Mouse (Mus musculus) left cerebral cortex, adult 2 months (tissue): ENCODE measurements at regions not wholly inside any gene's neighbourhood (a gene's known extent, or its start where the extent isn't known, plus 50 kb on each side); places are given as distances from the start of the nearest gene placed in this dataset.
"Not testable (repeated sequence)": the region's sequence is repeated elsewhere in the genome, so short reads cannot be mapped to it uniquely, and the experiment has no call there.

Experiments
- DNase-seq, 2 experiments: peaks; one replicate each; pipeline ENCODE4 v3.0.0; 2021 to 2022; ENCODE audit warnings: low spot score in 2 of 2, mixed read lengths in 1 of 2; ENCODE audit errors: extremely low spot score in 1 of 2
- H3K27ac ChIP-seq: fragments of 200-600 bp; 2 replicates; pipeline ENCODE4 v1.8.1; 2022
- H3K4me3 ChIP-seq: fragments of 200-600 bp; 2 replicates; pipeline ENCODE4 v1.8.1; 2022
- CTCF ChIP-seq: fragments of 200-600 bp; IDR thresholded peaks from 2 replicates; pipeline ENCODE4 v1.8.1; 2022; ENCODE audit warnings: antibody characterized with exemption, mild to moderate bottlenecking, moderate library complexity
- intact Hi-C: fragments of 180-260 bp; cut with DNase I; formaldehyde crosslinking; loops from one replicate; pipeline ENCODE4 v1.15.1; 2025

DNA sequence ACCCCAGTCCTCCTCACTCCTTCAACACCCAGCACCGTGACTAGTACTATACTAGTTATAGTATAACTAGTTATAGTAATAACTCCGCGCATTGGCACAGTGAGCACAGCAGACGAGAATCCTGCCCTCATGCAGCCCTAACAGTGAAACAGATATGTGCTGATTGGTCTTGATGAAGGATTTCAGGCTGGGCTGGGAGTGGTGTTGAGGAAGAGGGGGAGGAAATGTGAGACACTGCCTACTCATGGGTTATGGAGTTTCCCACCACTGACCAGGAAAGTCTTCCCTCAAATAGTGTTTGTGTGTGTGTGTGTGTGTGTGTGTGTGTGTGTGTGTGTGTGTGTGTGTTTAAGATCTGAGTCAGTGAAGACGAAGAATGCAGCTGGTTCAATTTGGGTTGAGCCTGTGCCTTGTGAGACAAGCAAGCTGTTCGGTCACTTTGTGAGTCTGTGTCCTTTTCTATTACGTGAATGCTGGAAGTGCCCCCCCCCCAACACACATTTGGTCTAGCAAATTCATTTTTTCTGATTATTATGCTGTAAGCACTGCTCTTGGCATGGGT lies 185.9 kb upstream of the Kit start:
- no peak for TF ChIP-seq CTCF
- Histone ChIP-seq H3K27ac (no peak overlapping the region), H3K4me3 (no peak overlapping the region)
- DNase-seq, result no peak
- intact Hi-C loops, result no loop called here

DNA sequence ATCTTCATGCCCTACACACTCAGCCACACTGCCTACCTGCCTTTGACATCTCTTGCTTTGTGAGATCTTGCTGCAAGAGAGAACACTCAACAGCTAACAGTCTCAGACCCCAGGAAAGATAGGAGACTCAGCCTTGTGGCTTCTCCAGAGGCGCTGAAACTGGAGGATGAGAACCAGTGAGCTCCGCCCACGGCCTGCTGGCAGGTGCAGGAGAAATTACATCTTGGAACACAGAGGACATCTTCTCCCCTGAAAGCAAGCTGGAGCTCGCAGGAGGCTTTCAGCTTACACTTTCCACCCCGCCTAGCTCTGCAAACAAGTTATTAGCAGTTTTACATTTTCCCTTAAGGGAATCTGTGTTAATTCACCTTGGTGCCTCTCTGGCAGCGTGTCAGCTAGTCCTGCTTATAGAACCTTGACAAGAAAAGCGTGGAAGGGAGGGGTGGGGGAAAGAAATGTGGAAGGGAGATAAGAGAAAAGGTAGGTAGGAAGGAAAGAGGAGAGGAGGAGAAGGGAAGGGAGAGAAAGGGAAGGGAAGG lies 185.2 kb upstream of the Kit start:
- no peak for TF ChIP-seq CTCF
- H3K4me3 ChIP-seq, result no peak overlapping the region
- intact Hi-C loops, result no loop called here
- peak; percentile 34 to 38 for DNase-seq
- no peak overlapping the region for H3K27ac ChIP-seq

DNA sequence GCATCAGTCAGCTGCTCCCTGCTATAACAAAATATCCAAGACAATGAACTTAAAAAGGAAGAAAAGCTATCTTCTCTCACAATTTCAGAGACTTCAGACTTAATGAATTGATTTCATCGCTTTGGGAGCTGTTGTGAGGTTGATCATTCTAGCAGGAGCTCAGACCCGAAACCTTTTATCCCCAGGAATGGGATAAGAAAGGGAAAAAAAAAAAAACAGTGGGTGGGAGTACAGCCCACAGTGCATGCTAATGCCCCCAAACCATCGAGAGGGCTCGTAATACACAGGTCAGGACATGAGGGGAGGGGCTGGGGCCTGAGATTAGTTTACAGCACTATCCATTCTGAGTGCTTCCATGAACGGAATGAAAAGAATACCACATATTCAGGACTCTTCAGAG lies 175.9 kb upstream of the Kit start:
- no peak overlapping the region for H3K4me3 ChIP-seq
- no peak for TF ChIP-seq CTCF
- intact Hi-C loops, result no loop called here
- H3K27ac ChIP-seq, result no peak overlapping the region
- DNase-seq, result no peak

DNA sequence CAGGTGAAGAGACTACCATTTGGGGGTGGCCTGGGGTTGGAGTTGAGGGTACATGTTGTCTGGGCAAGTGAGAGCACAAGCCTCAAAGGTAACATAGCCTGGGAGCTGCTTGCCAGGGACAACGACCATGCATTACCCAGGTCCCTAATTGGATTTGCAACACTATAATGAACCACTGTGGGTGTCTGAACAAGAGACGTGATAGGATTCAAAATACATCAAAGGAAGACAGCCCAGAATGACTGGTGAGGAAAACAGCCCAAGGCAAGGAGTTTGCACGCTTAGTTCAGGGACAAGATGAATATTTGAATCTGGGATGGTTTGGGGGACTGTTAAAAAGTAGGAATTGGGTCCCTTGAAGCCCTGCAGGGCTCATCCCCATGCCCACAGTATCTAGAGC lies 173.0 kb upstream of the Kit start:
- intact Hi-C loops, result no loop called here
- TF ChIP-seq CTCF, result no peak
- no peak overlapping the region for H3K27ac ChIP-seq
- no peak overlapping the region for H3K4me3 ChIP-seq
- no peak for DNase-seq

DNA sequence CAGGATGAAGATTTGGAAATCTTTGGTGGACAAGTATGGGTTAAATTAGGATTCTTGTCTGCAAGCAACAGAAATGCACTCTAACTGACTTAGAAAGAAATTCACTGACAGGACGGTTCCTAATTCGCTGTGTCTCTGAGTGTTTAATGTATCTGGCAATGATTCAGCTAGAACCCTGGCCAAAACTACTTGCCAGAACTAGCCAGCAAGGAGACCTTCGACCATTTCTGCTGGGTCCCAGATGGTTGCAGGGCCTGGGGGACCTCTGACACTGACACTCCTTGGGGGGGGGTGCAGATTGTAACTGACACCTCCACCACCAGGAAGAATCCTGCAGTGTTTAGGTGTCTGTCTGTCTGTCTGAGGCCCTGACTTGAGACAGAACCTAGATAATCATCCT lies 172.1 kb upstream of the Kit start:
- intact Hi-C loops, result no loop called here
- no peak for TF ChIP-seq CTCF
- Histone ChIP-seq H3K27ac (no peak overlapping the region), H3K4me3 (no peak overlapping the region)
- no peak for DNase-seq

DNA sequence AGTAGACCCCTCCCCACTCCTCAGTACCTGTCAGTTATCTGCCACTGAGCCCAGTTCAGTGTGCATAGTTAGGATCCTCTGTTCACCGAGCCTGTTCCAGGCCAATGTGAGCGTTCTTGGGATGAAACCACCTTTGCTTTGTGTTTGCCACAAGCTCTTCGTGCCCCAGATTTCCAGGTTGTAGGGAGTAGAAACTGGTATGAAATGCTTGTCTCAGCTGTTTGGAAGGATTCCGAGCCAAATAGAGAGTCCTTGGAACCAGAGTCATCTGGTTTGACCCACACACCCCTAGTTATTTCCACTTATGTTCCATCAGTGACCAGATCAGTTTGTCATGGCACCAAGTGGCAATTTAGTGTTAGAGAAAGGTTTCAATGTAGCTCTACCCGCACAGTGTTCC lies 171.2 kb upstream of the Kit start:
- no peak for DNase-seq
- intact Hi-C loops, result no loop called here
- TF ChIP-seq CTCF, result no peak

DNA sequence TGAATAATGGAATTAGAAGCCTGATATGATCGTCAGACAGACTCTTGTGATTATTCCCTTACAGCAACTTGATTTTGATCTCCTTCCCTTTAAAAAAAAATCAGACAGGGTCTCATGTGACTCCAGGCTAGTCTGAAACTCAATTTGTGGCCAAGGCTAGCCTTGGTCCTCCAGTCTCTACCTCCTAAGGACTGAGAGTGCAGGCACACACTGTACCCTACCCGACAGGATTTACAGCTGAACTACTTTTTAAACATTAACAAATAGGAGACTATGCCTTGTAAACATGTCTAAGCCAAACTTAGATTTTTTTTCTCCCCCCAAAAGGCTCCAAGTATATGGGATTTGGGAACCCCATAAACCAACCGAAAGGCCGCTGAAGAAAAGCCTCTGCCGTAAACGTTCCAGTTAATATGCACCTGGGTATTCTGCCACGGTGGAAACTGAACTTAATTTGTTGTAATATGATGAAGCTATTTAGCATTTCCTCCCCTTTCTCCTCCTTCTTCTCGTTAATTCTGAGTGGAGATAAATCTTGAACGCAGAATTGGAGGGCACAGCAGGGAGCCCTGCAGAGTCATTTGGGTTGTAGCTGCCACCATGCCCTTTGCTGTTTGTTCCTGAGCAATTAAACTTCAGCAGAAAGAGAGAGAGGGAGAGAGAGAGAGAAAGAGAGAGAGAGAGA lies 170.0 kb upstream of the Kit start:
- Histone ChIP-seq H3K27ac (no peak overlapping the region), H3K4me3 (no peak overlapping the region)
- no peak for DNase-seq
- intact Hi-C loops, result no loop called here
- no peak for TF ChIP-seq CTCF

More for the DNA sequence above, 171.2 kb upstream of the Kit start:
- no peak overlapping the region for H3K4me3 ChIP-seq
- no peak overlapping the region for H3K27ac ChIP-seq

DNA sequence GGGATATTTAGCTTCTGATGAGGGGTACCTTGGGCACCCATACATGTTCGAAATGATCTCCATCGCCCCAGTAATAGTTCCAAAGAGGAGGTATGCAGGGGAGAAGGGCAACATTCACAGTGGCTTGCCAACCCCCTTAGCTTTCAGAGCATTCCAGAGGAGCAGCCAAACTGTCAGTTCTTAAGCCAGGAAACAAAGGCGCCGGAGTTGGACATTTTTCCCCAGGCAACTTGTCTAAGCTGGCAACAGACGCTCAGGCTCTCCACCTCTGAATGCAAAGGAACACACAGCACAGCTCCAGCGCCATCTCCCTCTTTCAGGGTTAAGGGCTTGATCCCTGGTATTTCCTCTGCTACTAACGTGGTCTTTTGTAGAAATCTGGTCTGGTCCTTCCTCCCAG lies 169.2 kb upstream of the Kit start:
- no peak for TF ChIP-seq CTCF
- intact Hi-C loops, result no loop called here
- H3K27ac ChIP-seq, result no peak overlapping the region

DNA sequence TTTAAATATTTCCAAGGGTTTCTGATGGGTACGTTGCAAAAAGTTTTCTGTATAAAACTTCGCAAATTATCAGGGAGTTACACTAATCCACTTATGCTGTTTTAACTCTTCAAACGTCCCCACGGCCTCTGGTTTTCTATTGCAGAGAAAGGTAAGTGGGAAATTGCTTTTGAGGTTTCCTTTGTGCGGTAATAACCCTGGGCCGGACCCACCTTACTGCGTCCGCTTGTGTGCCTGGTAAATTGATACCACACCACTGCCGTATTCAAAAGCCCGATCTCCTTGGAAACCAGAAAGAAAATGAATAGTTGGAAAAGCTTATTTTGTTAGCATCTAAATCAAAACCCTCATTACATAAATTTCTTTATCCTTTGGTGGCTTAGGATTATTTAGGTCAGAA lies 167.0 kb upstream of the Kit start:
- no peak overlapping the region for H3K4me3 ChIP-seq
- DNase-seq, result no peak

More for the DNA sequence above, 169.2 kb upstream of the Kit start:
- H3K4me3 ChIP-seq, result no peak overlapping the region
- DNase-seq, result no peak

DNA sequence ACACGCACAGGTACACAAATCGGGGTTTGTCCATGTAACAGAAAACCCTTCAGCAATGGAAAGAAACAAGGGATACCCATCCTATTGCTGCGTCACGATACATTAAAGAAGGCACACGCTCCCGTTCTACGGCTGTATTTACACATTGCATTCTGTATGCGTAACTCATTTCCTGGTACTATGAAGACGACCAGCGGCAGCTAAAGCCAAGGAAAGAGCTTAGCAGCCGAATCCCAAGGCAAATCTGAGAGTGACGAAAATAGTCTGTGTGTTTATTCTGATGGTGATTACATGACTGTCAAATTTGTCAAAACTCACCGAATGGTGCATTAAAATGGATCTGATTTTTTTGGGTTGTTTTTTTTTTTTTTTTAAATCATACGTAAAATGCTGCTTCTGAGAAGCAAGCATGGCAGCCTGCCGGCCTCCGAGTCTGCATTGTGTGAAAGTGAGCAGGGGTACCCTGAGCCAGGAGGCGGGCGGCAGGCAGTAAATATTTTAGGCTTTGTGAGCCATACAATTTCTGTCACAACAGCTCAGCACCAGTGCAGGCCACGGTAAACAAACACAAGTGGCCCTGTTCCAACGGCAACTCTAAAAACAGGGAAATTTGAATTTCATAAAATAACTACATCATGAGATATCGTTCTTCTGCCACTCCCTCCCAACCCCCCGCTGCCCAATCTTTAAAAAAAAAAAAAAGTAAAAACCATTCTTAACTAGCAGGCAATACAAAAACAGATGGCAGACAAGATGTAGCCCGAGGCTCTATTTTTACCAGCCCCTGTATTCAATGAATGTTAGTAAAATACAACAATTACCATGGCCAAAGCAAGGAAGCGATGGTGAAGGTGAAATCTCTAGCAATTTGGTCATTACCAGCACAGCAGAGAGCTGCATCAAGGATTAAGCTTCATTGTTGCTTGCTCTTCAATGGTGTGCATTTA lies 164.2 kb upstream of the Kit start:
- peak overlapping the region; percentile 9; the same call in 1 of the 2 replicates for H3K4me3 ChIP-seq
- DNase-seq, result no peak
- no peak for TF ChIP-seq CTCF
- no peak overlapping the region for H3K27ac ChIP-seq
- intact Hi-C loops, result no loop called here

More for the DNA sequence above, 167.0 kb upstream of the Kit start:
- no peak for TF ChIP-seq CTCF
- intact Hi-C loops, result no loop called here
- no peak overlapping the region for H3K27ac ChIP-seq

DNA sequence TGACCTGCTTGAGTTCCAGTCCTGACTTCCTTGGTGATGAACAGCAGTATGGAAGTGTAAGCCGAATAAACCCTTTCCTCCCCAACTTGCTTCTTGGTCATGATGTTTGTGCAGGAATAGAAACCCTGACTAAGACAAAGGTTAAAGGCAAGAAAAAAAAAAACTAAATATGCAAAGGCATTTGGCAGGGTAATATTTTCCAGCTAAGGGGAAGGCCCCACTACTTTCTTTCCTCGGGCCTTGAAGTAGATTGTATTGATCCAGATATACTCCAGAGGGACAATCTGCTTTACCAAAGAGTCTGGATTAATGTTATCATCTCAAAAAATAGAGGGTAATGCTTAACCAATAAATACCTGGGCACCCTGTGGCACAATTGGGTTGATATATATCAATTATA lies 155.4 kb upstream of the Kit start:
- H3K27ac ChIP-seq, H3K4me3 ChIP-seq, intact Hi-C loops, DNase-seq: not testable (repeated sequence)

DNA sequence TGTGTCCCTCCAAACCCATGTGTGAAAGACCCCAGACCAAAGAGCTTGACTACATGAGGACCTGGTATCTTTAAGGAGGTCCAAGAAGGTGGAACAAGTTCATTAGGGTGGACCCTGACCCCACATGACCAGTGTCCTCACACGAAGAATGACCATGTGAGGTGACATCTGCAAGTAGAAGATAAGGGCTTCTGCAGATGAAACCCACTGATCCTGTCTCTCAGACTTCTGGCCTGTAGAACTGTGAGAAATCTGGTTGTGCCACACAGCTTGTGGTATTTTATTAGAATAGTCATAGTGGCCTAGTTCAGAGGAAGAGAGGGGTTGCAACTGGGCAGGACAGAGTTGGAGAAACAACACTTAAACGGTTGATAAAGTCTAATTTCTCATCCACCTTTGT lies 141.8 kb upstream of the Kit start:
- Histone ChIP-seq H3K27ac (no peak overlapping the region), H3K4me3 (no peak overlapping the region)
- DNase-seq, result no peak
- intact Hi-C loops, result no loop called here
- no peak for TF ChIP-seq CTCF
